Mouse (Mus musculus) brain, embryonic 14.5 days (tissue): ENCODE measurements around the gene Gimap4.

Source experiments
- CTCF ChIP-seq: fragments of 200-500 bp; IDR thresholded peaks from 2 replicates; pipeline ENCODE4 v1.5.1; 2012; ENCODE audit warnings: inconsistent platforms, mild to moderate bottlenecking, moderate library complexity, borderline replicate concordance; ENCODE audit not compliant: insufficient read depth, insufficient read length; ENCODE audit errors: extremely low read depth
- POLR2A ChIP-seq: fragments of 200-500 bp; IDR thresholded peaks from 2 replicates; pipeline ENCODE4 v1.6.1; 2012; ENCODE audit warnings: mild to moderate bottlenecking, inconsistent platforms, borderline replicate concordance; ENCODE audit not compliant: poor library complexity, insufficient read depth, insufficient read length, severe bottlenecking; ENCODE audit errors: extremely low read depth

- TF ChIP-seq CTCF (no peak), POLR2A (no peak)
Observed at GRCm38 (mm10) chr6:48727761-48728160, 43.4 kb downstream of the Gimap4 start.
